Mouse (Mus musculus) myocyte (in vitro differentiated cells): ENCODE results near the gene Ptprg.

ENCODE experiments used
- CEBPB ChIP-seq: IDR thresholded peaks from 2 replicates; pipeline ENCODE4 v1.6.1; 2011; ENCODE audit warnings: mild to moderate bottlenecking, moderate library complexity; ENCODE audit not compliant: poor library complexity, insufficient read depth, severe bottlenecking
- MAX ChIP-seq: IDR thresholded peaks from one replicate; pipeline ENCODE4 v1.6.1; 2011; ENCODE audit warnings: low read depth, mild to moderate bottlenecking, control low read depth
- MYOG ChIP-seq, 3 experiments: IDR thresholded peaks; one replicate each; pipeline ENCODE4 v1.6.1; 2011; ENCODE audit warnings: control low read depth in 2 of 3, low read depth in 2 of 3, mild to moderate bottlenecking in 2 of 3; ENCODE audit not compliant: insufficient read length in 2 of 3, control insufficient read depth in 1 of 3, insufficient read depth in 1 of 3
- POLR2A ChIP-seq: IDR thresholded peaks from one replicate; pipeline ENCODE4 v1.6.1; 2011; ENCODE audit warnings: low read depth, mild to moderate bottlenecking, control low read depth, moderate library complexity; ENCODE audit not compliant: insufficient read length
- USF1 ChIP-seq: IDR thresholded peaks from one replicate; pipeline ENCODE4 v1.6.1; 2011; ENCODE audit warnings: low read depth, mild to moderate bottlenecking, control low read depth, moderate library complexity

DNA sequence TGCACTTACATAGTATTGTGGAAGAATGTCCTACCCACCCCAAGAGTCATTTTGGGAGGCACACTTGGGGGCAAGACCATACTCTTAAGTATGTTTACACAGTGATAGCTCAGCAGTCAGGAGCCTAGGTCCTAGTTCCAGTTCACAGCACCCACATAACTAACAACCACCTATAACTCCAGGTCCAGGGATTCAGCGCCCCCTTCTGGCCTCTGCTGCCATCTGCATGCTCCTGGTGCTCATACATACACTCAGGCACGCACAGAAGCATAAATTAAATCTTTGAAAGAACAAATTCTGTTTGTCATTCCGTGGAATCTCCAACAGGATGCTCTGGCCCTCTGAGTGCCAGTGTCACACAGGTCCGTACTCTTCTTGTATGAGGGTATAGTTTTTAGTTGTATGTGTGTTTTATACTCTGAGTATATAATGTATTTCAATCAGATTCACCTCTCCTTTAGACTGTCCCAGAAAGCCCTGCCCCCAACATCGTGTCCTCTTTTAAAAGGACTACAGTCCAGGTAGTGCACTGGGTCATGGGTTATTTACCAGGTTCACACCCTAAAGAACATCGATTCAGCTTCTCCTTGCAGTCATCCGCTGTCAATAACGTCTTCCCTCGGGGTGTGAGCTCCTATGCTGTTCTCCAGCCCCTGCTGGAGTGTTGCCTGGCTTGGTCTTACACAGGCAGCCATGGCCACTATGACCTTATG, 157.2 kb downstream of the Ptprg start:
- TF ChIP-seq USF1 (no peak), POLR2A (no peak), CEBPB (no peak), MYOG (IDR thresholded peaks at IDR 0.05; ENCODE audit: control insufficient read depth in 1 of 3, insufficient read depth in 1 of 3, insufficient read length in 2 of 3, low read depth in 2 of 3) (no peak), MAX (no peak)
